Mouse (Mus musculus): ENCODE results near the gene Cngb1.

Gene Cngb1

DNA sequence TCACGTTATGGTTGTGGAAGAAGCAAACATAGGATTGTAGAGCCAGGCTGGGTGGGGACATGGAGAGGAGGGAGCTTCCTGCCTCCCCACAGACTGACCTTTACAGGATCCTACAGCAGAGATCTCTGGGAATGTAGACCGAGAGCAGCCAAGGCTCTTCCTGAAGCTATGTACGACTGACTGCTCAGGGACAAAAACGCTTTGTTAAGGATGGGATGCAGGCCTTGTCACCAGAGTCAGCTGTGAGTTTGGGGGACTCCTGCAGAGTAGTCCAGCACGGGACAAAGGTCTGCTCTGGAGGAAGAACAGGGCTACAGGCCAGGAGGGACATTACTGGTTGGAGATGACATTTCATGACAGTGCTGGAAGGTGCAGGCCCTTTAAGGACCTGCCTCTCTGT is 18.3 kb upstream of the Cngb1 start:
- no peak for DNase-seq (ENCODE audit: low read depth, low spot score)

GRCm38 (mm10) chr8:95323201-95323600 is 16.8 kb upstream of the Cngb1 start:
- no peak for DNase-seq (ENCODE audit: low read depth, low spot score)

GRCm38 (mm10) chr8:95320224-95321139 is 14.1 kb upstream of the Cngb1 start:
- no peak for DNase-seq (ENCODE audit: low read depth, low spot score)

DNA sequence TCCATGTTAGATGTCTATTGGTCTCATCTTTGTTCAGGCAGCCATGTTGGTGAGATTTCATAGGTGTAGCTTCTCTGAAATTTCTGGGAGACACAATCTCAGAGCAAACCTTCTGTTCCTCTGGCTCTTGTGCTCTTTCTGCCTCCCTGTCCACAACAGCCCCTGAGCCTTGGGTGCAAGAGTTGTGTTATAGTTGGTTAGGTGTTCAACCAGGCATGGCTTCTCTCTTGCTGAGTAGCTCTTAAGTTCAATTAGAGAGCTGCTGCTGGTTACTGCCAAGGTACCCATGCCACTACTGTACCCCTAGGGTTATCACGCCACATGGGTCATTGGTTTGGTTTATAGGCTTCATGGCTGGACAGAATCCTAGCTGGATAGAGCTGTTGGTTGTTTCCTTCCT is 9.0 kb upstream of the Cngb1 start:
- DNase-seq (ENCODE audit: low read depth, low spot score): no peak

- DNase-seq (ENCODE audit: low read depth, low spot score): no peak
These were observed 8.3 kb upstream of the Cngb1 start for GRCm38 (mm10) chr8:95314707-95315106.

DNA sequence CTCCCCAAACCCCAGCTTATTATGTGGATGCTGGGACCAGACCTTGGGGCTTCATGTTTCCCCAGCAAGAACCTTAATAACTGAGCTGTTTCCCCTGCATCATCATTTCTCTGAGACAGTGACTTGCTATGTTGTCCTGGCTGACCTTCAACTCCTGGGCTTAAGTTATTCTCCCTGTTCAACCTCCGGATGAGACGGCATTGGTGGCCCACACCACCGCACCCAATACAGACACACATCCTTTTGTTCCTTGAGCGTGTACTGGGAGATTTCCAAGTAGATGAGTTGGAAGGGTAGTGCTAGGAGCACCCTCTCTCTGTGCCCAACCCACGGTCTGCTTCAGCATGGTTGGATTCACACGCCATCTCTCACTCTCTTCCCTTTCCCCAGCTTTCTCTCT is 7.5 kb upstream of the Cngb1 start:
- no peak for DNase-seq (ENCODE audit: low read depth, low spot score)

- no peak for DNase-seq (ENCODE audit: low read depth, low spot score)
These were observed 6.5 kb upstream of the Cngb1 start for GRCm38 (mm10) chr8:95312836-95313235.

DNA sequence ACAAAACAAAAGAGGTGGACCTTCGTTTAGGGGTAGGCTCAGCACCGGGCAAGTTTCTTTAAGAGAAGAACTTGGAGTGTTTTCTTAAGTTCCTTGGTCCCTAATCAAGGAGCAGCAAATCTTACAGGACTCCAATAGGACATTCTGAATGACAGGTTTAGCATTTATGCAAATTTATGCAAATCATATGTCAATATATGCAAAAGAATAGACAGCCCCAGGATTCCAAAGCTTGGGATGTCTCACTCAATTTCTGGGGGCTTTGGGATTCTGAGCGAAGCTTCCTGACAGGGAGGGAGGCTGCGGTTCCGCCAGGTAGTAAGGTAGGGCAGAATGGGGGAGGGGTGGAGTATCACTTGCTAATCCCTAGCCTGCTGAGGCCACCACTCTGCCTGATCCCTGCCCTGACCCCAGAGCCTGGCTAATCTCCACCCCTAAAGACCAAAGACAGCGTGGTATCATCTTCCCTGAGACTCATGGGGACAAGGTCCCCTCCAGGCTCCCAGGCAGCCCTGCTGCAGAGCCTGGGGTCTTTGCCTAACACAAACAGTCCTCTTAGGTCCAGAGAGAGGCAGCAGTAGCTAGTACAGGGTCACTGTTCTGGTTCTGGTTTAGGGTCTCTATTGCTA is 4.1 kb upstream of the Cngb1 start, which contains the start of gene Tepp:
Tepp (plus strand) TSS at position 225 of the 629 bp plus-strand sequence.
- DNase-seq (ENCODE audit: low read depth, low spot score): no peak

DNA sequence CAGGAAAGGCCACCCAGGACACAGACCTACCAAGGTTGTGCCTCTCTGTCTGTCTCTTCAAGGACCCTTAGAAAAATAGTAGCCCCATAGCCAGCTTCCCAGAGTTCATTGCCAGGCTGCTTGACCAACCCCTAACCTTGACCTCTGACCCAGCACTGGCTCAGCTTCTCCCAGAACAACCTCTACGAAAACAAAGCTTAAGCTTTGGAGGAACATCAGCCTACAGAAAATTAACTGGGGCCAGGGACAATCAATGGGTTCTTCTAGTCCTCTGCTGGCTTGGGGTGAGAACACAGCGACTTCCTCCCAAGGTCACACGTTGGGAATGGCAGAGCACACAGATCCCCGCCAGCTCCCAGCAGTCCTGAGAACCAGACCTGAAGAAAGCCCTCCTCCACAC is 859 bp downstream of the Cngb1 start:
- no peak for DNase-seq (ENCODE audit: low read depth, low spot score)

DNA sequence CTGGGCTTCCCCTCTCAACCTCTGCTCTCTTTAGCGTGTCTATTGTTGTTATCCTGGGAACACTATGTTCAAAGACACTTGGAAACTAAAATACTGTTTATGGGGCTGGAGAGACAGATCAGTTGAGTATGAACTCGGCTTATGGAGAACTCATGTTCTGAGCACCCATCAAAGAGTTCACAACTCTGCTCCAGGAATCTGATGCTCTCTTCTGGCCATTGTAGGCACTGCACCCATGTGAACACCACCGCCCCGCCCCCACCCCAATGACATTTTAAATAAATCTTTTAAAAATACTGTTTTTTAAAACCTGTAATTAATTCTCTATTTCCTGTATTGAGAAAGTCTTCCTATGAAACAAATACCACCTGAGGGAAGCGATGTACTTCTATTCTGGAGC is 4.0 kb downstream of the Cngb1 start:
- DNase-seq (ENCODE audit: low read depth, low spot score): no peak

GRCm38 (mm10) chr8:95293891-95294290 is 12.5 kb downstream of the Cngb1 start:
- DNase-seq (ENCODE audit: low read depth, low spot score): no peak

DNA sequence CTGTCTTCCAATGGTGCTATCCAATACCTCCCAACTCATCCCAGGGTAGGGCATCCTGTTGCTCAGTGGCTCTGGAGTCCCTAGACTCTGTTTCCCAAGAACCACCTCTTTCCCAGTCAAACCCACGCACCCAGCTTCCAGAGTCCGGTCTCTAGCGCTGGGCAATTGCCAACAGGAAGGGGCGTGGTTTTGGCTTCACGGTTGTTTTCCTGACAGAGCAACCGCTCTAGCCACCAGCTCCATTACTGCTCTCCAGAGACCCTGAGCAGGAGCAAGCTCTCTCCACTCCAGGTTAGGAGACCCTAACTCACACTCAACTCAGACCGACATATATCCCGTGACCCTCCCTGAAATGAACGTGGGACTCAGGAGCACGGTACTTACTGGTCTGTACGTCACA is 13.2 kb downstream of the Cngb1 start:
- no peak for DNase-seq (ENCODE audit: low read depth, low spot score)

GRCm38 (mm10) chr8:95289066-95289650 is 17.2 kb downstream of the Cngb1 start:
- DNase-seq (ENCODE audit: low read depth, low spot score): no peak

- DNase-seq (ENCODE audit: low read depth, low spot score): no peak
These were observed 24.9 kb downstream of the Cngb1 start for GRCm38 (mm10) chr8:95281493-95281892.

GRCm38 (mm10) chr8:95272871-95273270 is 33.5 kb downstream of the Cngb1 start:
- no peak for DNase-seq (ENCODE audit: low read depth, low spot score)

DNA sequence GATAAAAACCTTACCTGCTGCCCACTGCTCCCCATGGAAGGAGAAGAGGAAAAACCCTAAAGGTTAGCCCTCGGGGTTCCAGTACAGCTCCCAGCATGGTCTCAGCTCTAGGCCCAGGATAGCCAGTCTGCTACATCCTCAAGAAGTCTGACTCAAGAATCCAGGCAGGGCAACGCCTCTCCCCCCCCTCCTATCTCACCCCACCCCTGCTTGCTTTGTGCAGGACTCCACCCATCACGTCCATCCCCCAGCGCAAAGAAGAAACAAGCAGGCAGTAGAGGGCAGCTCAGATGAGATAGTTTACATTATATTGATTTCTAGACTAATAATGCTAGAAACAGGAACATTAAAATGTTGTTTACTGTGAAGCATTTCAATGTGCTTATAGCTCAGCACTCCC is 34.5 kb downstream of the Cngb1 start:
- no peak for DNase-seq (ENCODE audit: low read depth, low spot score)

GRCm38 (mm10) chr8:95270501-95270900 is 35.9 kb downstream of the Cngb1 start:
- DNase-seq (ENCODE audit: low read depth, low spot score): no peak

DNA sequence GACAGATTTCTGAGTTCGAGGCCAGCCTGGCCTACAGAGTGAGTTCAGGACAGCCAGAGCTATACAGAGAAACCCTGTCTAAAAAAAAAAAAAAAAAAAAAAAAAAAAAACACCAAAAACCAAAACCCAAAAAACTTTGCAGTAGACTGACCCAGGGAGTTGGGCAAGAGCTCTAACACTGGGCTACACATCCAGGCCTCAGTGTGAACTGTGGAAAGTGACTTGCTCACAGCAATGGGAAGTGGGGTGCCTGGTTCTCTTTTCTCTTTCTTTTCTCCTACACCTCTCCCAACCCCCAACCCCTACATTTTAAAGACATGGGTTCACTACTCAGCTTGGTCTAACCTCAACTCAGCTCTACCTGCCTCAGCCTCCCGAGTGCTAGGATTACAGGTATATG is 44.2 kb downstream of the Cngb1 start:
- DNase-seq (ENCODE audit: low read depth, low spot score): no peak

DNA sequence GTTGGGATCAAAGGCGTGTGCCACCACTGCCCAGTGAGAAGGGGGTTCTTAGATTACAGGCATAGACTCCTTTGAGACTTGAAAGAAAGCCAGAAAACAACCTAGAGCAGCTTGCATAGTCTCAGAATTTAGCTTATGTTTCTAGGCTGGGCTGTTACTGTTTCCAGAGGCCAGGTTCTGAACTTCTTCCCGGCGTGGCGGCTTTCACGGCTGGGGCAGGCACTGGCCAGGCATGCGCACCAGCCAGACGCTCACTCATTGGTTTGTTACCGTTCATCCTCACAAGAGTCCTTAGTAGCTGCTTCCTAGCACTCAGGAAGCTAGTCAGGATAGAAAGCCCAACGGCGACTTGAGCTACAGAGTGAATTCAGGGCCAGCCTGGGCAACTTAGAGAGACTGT is 50.8 kb downstream of the Cngb1 start:
- no peak for DNase-seq (ENCODE audit: low read depth, low spot score)

- DNase-seq (ENCODE audit: low read depth, low spot score): peak; percentile 91
These were observed 51.6 kb downstream of the Cngb1 start for GRCm38 (mm10) chr8:95254564-95255434.

- no peak for DNase-seq (ENCODE audit: low read depth, low spot score)
These were observed 54.3 kb downstream of the Cngb1 start for GRCm38 (mm10) chr8:95252056-95252455.

DNA sequence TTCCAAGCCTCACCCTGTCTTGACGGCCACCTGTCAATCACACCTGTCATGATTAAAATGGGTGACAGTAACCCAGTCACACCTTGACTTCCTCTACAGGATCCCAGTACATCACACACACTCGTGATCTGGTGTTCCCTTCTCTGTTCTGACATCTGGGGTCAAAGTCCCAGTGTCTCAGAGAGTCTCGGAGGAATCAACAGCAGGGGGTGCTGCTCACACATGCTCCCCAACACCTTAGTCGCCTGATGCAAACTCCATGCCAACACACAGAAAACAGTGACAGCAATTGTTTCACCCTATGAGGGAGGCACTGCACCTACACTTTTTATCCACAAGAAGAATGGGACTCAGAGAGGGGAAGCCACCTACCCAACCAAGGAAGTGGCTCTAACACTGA is 56.5 kb downstream of the Cngb1 start:
- DNase-seq (ENCODE audit: low read depth, low spot score): no peak

All from telencephalon, adult 2 months (tissue).